Mouse (Mus musculus): Measurements from ENCODE around the gene Oas1a. TPM values are rescaled to one million over a fixed set of nuclear protein-coding genes. Genes with fewer than 3 reads are reported as not detected.

The Oas1a gene
- polyA plus RNA-seq (2015; fragmentation: Illumina TruSeq; extraction: RNeasy Lipid Tissue Mini Kit (QIAGEN cat#74804); ENCODE audit: insufficient read depth, low read depth, low replicate concordance), result 3.1 TPM

GRCm38 (mm10) chr5:120906791-120907733 lies at the start of gene Oas1a:
TSS of gene Oas1a (minus strand) at chr5:120907521.

GRCm38 (mm10) chr5:120914204-120914603 lies 6.9 kb upstream of the Oas1a start, which contains the start of gene Oas1d:
TSS of gene Oas1d (plus strand) at chr5:120914536.

GRCm38 (mm10) chr5:120887413-120887812 lies 19.9 kb downstream of the Oas1a start, which contains the start of gene Oas1g:
TSS of gene Oas1g (minus strand) at chr5:120887613.

GRCm38 (mm10) chr5:120861121-120861520 lies 46.2 kb downstream of the Oas1a start, which contains the start of gene Oas1h:
TSS of gene Oas1h (plus strand) at chr5:120861421.

GRCm38 (mm10) chr5:120847067-120847466 lies 60.3 kb downstream of the Oas1a start, which contains the start of gene Oas1f:
TSS of gene Oas1f (plus strand) at chr5:120847367.

Other genes starting within 250 kb of the Oas1a start
- gene Dtx1, start 195.6 kb downstream of the Oas1a start, polyA plus RNA-seq (2015; fragmentation: Illumina TruSeq; extraction: RNeasy Lipid Tissue Mini Kit (QIAGEN cat#74804); ENCODE audit: insufficient read depth, low read depth, low replicate concordance), result 13.4 TPM
- 3.2 TPM for gene Oas2, start 157.7 kb downstream of the Oas1a start, polyA plus RNA-seq (2015; fragmentation: Illumina TruSeq; extraction: RNeasy Lipid Tissue Mini Kit (QIAGEN cat#74804); ENCODE audit: insufficient read depth, low read depth, low replicate concordance)
- not detected for gene Oas3, start 129.9 kb downstream of the Oas1a start, polyA plus RNA-seq (2015; fragmentation: Illumina TruSeq; extraction: RNeasy Lipid Tissue Mini Kit (QIAGEN cat#74804); ENCODE audit: insufficient read depth, low read depth, low replicate concordance)
- gene Oas1e, start 112.0 kb downstream of the Oas1a start, polyA plus RNA-seq (2015; fragmentation: Illumina TruSeq; extraction: RNeasy Lipid Tissue Mini Kit (QIAGEN cat#74804); ENCODE audit: insufficient read depth, low read depth, low replicate concordance), result not detected
- 1.6 TPM for gene Oas1c, start 95.0 kb downstream of the Oas1a start, polyA plus RNA-seq (2015; fragmentation: Illumina TruSeq; extraction: RNeasy Lipid Tissue Mini Kit (QIAGEN cat#74804); ENCODE audit: insufficient read depth, low read depth, low replicate concordance)
- gene Oas1f, start 60.2 kb downstream of the Oas1a start, polyA plus RNA-seq (2015; fragmentation: Illumina TruSeq; extraction: RNeasy Lipid Tissue Mini Kit (QIAGEN cat#74804); ENCODE audit: insufficient read depth, low read depth, low replicate concordance), result not detected
- gene Oas1h, start 46.1 kb downstream of the Oas1a start, polyA plus RNA-seq (2015; fragmentation: Illumina TruSeq; extraction: RNeasy Lipid Tissue Mini Kit (QIAGEN cat#74804); ENCODE audit: insufficient read depth, low read depth, low replicate concordance), result not detected
- 1.6 TPM for gene Oas1g, start 19.9 kb downstream of the Oas1a start, polyA plus RNA-seq (2015; fragmentation: Illumina TruSeq; extraction: RNeasy Lipid Tissue Mini Kit (QIAGEN cat#74804); ENCODE audit: insufficient read depth, low read depth, low replicate concordance)
- gene Oas1d, start 7.0 kb upstream of the Oas1a start, polyA plus RNA-seq (2015; fragmentation: Illumina TruSeq; extraction: RNeasy Lipid Tissue Mini Kit (QIAGEN cat#74804); ENCODE audit: insufficient read depth, low read depth, low replicate concordance), result not detected
- gene Rph3a, start 102.6 kb upstream of the Oas1a start, polyA plus RNA-seq (2015; fragmentation: Illumina TruSeq; extraction: RNeasy Lipid Tissue Mini Kit (QIAGEN cat#74804); ENCODE audit: insufficient read depth, low read depth, low replicate concordance), result not detected